Mouse (Mus musculus) embryonic facial prominence, embryonic 12.5 days (tissue): ENCODE measurements around the gene Col11a2. TPM values are rescaled to one million over a fixed set of nuclear protein-coding genes. Genes with fewer than 3 reads are reported as not detected.

Source experiments
- ATAC-seq: fragments of 200-750 bp; cut with Nextera tagmentation; 2 replicates; pipeline ENCODE4 v1.8.0; 2017; ENCODE audit not compliant: insufficient number of reproducible peaks, insufficient read depth, low FRiP score, low TSS enrichment
- H3K27ac ChIP-seq: fragments of 300-500 bp; sonication (generic); 2 replicates; pipeline ENCODE4 v1.5.1; 2016; ENCODE audit warnings: mild to moderate bottlenecking
- H3K27me3 ChIP-seq: fragments of 300-500 bp; sonication (generic); 2 replicates; pipeline ENCODE4 v1.6.1; 2016; ENCODE audit warnings: mild to moderate bottlenecking, moderate library complexity
- H3K36me3 ChIP-seq: fragments of 300-500 bp; sonication (generic); 2 replicates; pipeline ENCODE4 v1.6.1; 2016; ENCODE audit warnings: mild to moderate bottlenecking
- H3K4me1 ChIP-seq: fragments of 300-500 bp; sonication (generic); 2 replicates; pipeline ENCODE4 v1.6.1; 2016
- H3K4me2 ChIP-seq: fragments of 300-500 bp; sonication (generic); replicated peaks from 2 replicates; pipeline ENCODE4 v1.6.1; 2016; ENCODE audit warnings: mild to moderate bottlenecking, moderate library complexity
- H3K4me3 ChIP-seq: fragments of 300-500 bp; sonication (generic); 2 replicates; pipeline ENCODE4 v1.5.1; 2016; ENCODE audit warnings: mild to moderate bottlenecking
- H3K9ac ChIP-seq: fragments of 300-500 bp; sonication (generic); 2 replicates; pipeline ENCODE4 v1.6.1; 2016; ENCODE audit warnings: mild to moderate bottlenecking, moderate library complexity
- H3K9me3 ChIP-seq: fragments of 300-500 bp; sonication (generic); 2 replicates; pipeline ENCODE4 v1.6.1; 2016; ENCODE audit warnings: mild to moderate bottlenecking, moderate library complexity
- WGBS: fragments of 180-500 bp; shearing (Covaris S2); methylation state at CpG from one replicate; pipeline ENCODE4 v1.1.7; 2016; 5-methylcytosine and 5-hydroxymethylcytosine counted together
- microRNA counts: library from miRNA; unstranded; fragments of <30 nt; microRNA quantifications from one replicate; lab custom pipeline; 2017
- microRNA-seq: library from miRNA; unstranded; fragments of <30 nt; microRNA quantifications from one replicate; pipeline ENCODE4, GENCODE M21; 2017
- polyA plus RNA-seq: library from polyadenylated mRNA; unstranded; fragments of >200 nt; fragmentation: Nextera tagmentation; extraction: Ambion mirVana; gene quantifications from 2 replicates; pipeline ENCODE4 v1.2.1, GENCODE M21; 2016

Col11a2 gene
- polyA plus RNA-seq, 1 experiment from 2014 or later, result 7.2 TPM

GRCm38 (mm10) chr17:34109038-34109805, 70.0 kb downstream of the Col11a2 start:
- WGBS, result 74% methylated on average over 14 of the region's 14 CpGs
- ATAC-seq, result no peak
- no peak overlapping the region for H3K4me3 ChIP-seq
- H3K27me3 ChIP-seq, result no peaks in the 10 kb centered on the region
- H3K27ac ChIP-seq, result no peak overlapping the region
- no peak overlapping the region for H3K9ac ChIP-seq
- no peaks in the 10 kb centered on the region for H3K9me3 ChIP-seq
- H3K4me1 ChIP-seq, result no peaks in the 10 kb centered on the region
- H3K4me2 ChIP-seq, result no peak overlapping the region
- H3K36me3 ChIP-seq, result peaks cover 52% of the 10 kb centered on the region

GRCm38 (mm10) chr17:34109806-34110195, 70.6 kb downstream of the Col11a2 start:
- no peak for ATAC-seq
- Histone ChIP-seq H3K4me3 (no peak overlapping the region), H3K4me1 (0 out of 2 replicates have a peak, but pooled peaks cover 1% of the 10 kb centered on the region), H3K4me2 (no peak overlapping the region), H3K36me3 (peaks cover 58% of the 10 kb centered on the region), H3K9me3 (no peaks in the 10 kb centered on the region), H3K27ac (no peak overlapping the region), H3K9ac (no peak overlapping the region), H3K27me3 (no peaks in the 10 kb centered on the region)
- 70% methylated on average over 3 of the region's 3 CpGs for WGBS

DNA sequence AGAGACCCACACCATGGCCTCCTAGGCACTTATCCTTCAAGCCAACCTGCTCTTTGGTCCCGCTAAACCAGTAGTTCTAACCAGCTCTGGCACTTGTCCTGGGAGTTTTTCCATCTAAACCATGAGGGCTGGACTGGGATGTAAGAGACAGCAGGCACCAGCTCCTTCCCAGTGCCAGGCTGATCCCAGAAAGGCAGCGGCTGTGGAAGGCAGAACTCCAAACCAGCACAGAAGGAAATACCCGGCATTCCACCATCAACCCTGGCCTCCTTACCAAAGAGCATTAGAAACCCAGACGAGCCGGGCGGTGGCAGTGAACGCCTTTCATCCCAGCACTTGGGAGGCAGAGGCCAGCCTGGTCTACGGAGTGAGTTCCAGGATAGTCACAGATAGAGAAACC, 71.1 kb downstream of the Col11a2 start:
- 64% methylated on average over 8 of the region's 8 CpGs for WGBS
- H3K4me2 ChIP-seq, result no peak overlapping the region
- H3K4me1 ChIP-seq, result peaks cover 6% of the 10 kb centered on the region
- H3K27me3 ChIP-seq, result no peaks in the 10 kb centered on the region
- H3K36me3 ChIP-seq, result peaks cover 63% of the 10 kb centered on the region
- no peak overlapping the region for H3K27ac ChIP-seq
- H3K4me3 ChIP-seq, result no peak overlapping the region
- H3K9me3 ChIP-seq, result no peaks in the 10 kb centered on the region
- no peak overlapping the region for H3K9ac ChIP-seq
- ATAC-seq, result no peak

DNA sequence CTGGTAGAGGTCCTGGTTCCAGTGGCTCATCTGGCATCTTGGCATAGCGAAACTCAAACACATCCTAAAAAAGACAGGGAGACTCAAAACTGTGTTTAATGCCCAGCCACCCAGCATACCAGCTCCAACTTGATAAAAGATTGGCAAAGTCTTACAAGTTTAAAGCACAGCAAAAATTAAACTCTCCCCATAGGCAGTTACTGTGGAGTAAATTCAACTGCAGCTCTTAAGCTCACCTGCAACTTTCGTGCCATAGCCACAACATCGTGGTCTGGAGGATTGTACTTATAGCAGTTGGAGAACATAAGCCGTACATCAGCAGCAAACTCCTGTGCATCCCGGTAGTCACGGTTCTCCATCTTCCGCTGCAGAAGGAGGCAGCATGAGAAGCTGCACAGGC, 74.9 kb downstream of the Col11a2 start:
- no peaks in the 10 kb centered on the region for H3K27me3 ChIP-seq
- no peak overlapping the region for H3K27ac ChIP-seq
- H3K4me3 ChIP-seq, result no peak overlapping the region
- no peaks in the 10 kb centered on the region for H3K9me3 ChIP-seq
- H3K4me2 ChIP-seq, result no peak overlapping the region
- H3K36me3 ChIP-seq, result peaks cover 90% of the 10 kb centered on the region
- 91% methylated on average over 7 of the region's 7 CpGs for WGBS
- no peak for ATAC-seq
- H3K4me1 ChIP-seq, result peaks cover 24% of the 10 kb centered on the region
- no peak overlapping the region for H3K9ac ChIP-seq

MicroRNA genes within 50 kb of the gene (microRNA counts, 519-probe panel; counts per million panel counts)
- 460 counts per million, percentile 65 among the panel's probes with 10 or more counts for microRNA mmu-miR-219 (lab: Ali Mortazavi, UCI)

Small RNA genes lying within 50 kb of the gene (microRNA-seq; reads per million reads assigned to microRNA genes)
- gene Mir219a-1 (0.73 reads per million), gene Mir219c (not detected)

Other genes with a start within 250 kb of the Col11a2 start
- 32.4 and 35.4 TPM in 2 replicates for gene Kank3, start 228.9 kb upstream of the Col11a2 start, polyA plus RNA-seq
- 875 and 894 TPM in 2 replicates for gene Rps28, start 214.9 kb upstream of the Col11a2 start, polyA plus RNA-seq
- 421 and 479 TPM in 2 replicates for gene Ndufa7, start 214.9 kb upstream of the Col11a2 start, polyA plus RNA-seq
- gene Cd320, start 196.3 kb upstream of the Col11a2 start, polyA plus RNA-seq, result 70.4 and 74.3 TPM in 2 replicates
- gene Gm7029, start 165.6 kb upstream of the Col11a2 start, polyA plus RNA-seq, result not detected in 2 replicates
- gene Kifc1, start 148.8 kb upstream of the Col11a2 start, polyA plus RNA-seq, result 4.9 and 6.4 TPM in 2 replicates
- gene Platr17, start 134.3 kb upstream of the Col11a2 start, polyA plus RNA-seq, result 0.35 and 0.38 TPM in 2 replicates
- gene Daxx, start 130.0 kb upstream of the Col11a2 start, polyA plus RNA-seq, result 70.1 and 72.8 TPM in 2 replicates
- 20.0 and 25.0 TPM in 2 replicates for gene Tapbp, start 123.5 kb upstream of the Col11a2 start, polyA plus RNA-seq
- gene Zbtb22, start 123.5 kb upstream of the Col11a2 start, polyA plus RNA-seq, result 21.6 and 21.9 TPM in 2 replicates
- gene Rgl2, start 109.9 kb upstream of the Col11a2 start, polyA plus RNA-seq, result 60.9 and 64.8 TPM in 2 replicates
- gene Pfdn6, start 99.1 kb upstream of the Col11a2 start, polyA plus RNA-seq, result 184 and 192 TPM in 2 replicates
- gene Wdr46, start 98.8 kb upstream of the Col11a2 start, polyA plus RNA-seq, result 44.9 and 49.6 TPM in 2 replicates
- 5.5 and 6.3 TPM in 2 replicates for gene B3galt4, start 87.9 kb upstream of the Col11a2 start, polyA plus RNA-seq
- 55.2 and 55.9 TPM in 2 replicates for gene Vps52, start 83.6 kb upstream of the Col11a2 start, polyA plus RNA-seq
- gene Rps18, start 83.4 kb upstream of the Col11a2 start, polyA plus RNA-seq, result 1,303 and 1,336 TPM in 2 replicates
- 7.2 and 8.0 TPM in 2 replicates for gene H2-K1, start 39.1 kb upstream of the Col11a2 start, polyA plus RNA-seq
- 27.2 and 29.7 TPM in 2 replicates for gene Ring1, start 14.8 kb upstream of the Col11a2 start, polyA plus RNA-seq
- 52.2 and 59.5 TPM in 2 replicates for gene H2-Ke6, start 11.4 kb upstream of the Col11a2 start, polyA plus RNA-seq
- 191 and 193 TPM in 2 replicates for gene Slc39a7, start 7.8 kb upstream of the Col11a2 start, polyA plus RNA-seq
- 69.9 and 72.6 TPM in 2 replicates for gene Rxrb, start 7.6 kb upstream of the Col11a2 start, polyA plus RNA-seq
- 0.43 and 0.48 TPM in 2 replicates for gene H2-Oa, start 52.9 kb downstream of the Col11a2 start, polyA plus RNA-seq
- 12.3 and 16.7 TPM in 2 replicates for gene H2-DMa, start 80.1 kb downstream of the Col11a2 start, polyA plus RNA-seq
- 119 and 131 TPM in 2 replicates for gene Brd2, start 83.2 kb downstream of the Col11a2 start, polyA plus RNA-seq
- gene H2-DMb2, start 103.9 kb downstream of the Col11a2 start, polyA plus RNA-seq, result 0.19 and 0.42 TPM in 2 replicates
- 2.0 and 2.4 TPM in 2 replicates for gene H2-DMb1, start 113.6 kb downstream of the Col11a2 start, polyA plus RNA-seq
- gene Tap1, start 148.1 kb downstream of the Col11a2 start, polyA plus RNA-seq, result 4.7 TPM in 2 replicates
- 1.8 and 2.0 TPM in 2 replicates for gene Psmb9, start 148.3 kb downstream of the Col11a2 start, polyA plus RNA-seq
- gene Psmb8, start 158.3 kb downstream of the Col11a2 start, polyA plus RNA-seq, result 2.1 and 3.5 TPM in 2 replicates
- 1.3 and 2.3 TPM in 2 replicates for gene Tap2, start 164.1 kb downstream of the Col11a2 start, polyA plus RNA-seq
- gene H2-Ob, start 199.5 kb downstream of the Col11a2 start, polyA plus RNA-seq, result not detected in 2 replicates
- 2.9 and 3.4 TPM in 2 replicates for gene H2-Ab1, start 218.3 kb downstream of the Col11a2 start, polyA plus RNA-seq
- gene H2-Aa, start 248.4 kb downstream of the Col11a2 start, polyA plus RNA-seq, result 0.19 TPM in 1 of 2 replicates, not detected in the other